Mouse (Mus musculus): ENCODE measurements at regions not wholly inside any gene's neighbourhood (a gene's known extent, or its start where the extent isn't known, plus 50 kb on each side); places are given as distances from the start of the nearest gene placed in this dataset.

DNA sequence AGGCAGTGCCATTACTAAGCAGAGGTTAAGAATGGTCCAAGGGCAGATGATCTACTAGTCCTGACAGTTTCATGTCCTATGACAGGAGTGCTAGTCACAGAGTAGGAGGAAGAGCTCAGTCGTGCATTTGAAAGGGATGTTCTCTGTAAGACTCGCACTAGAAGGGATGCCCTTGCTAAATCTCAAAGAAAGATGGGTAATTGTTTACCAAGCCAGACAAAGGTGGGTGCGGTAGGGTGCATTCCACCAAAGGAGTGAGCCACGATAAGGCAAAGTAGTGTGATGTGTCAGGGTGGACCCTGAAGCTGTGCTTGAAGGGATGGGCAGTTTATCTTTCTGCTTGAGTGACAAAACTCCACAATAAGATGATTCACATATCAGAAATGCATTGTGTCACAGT, 50.5 kb upstream of the Adgrf1 start:
- no peak for DNase-seq

Data from adrenal gland, postnatal 10 days (tissue).